In genomic region chrX:102416386-102416785, GRCm38 (mm10) we compare ENCODE assay signal across 18 mouse cellular contexts.
DNase-seq lines count a peak whose midpoint lies in the region; ATAC-seq and TF ChIP-seq lines count a peak whose summit lies in the region.
"Had no signal": no experiment of that assay in that cellular context is flagged by ENCODE, and none has a peak within 500 bp of the region (broad histone marks: within the 10 kb centered on the region; RNA-seq: fewer than 3 reads in every experiment).

No protein-coding gene starts in this region.

- dilution Hi-C loops in CH12.LX (cut with MboI; ENCODE audit: extremely low pct_ligation_motif_present, extremely low pct_unique_long_range_greater_than_20kb, low sequenced_read_pairs), result no loop called here

- no peaks in the 10 kb centered on the region for H3K9me3 ChIP-seq in CH12.LX (replicated peaks; ENCODE audit: low read length)
- no peaks in the 10 kb centered on the region for H3K9me3 ChIP-seq in midbrain, embryonic 10.5 days (replicated peaks)
- H3K9me3 ChIP-seq in hindbrain, embryonic 11.5 days (ENCODE audit: control insufficient read depth, low read length), result no peaks in the 10 kb centered on the region
- no peaks in the 10 kb centered on the region for H3K9me3 ChIP-seq in midbrain, embryonic 13.5 days
- H3K9me3 ChIP-seq: neural tube, embryonic 12.5 days had no signal

- H3K4me2 ChIP-seq in CH12.LX (ENCODE audit: insufficient read depth, low read depth, poor library complexity, severe bottlenecking), result no peak overlapping the region
- no peak overlapping the region for H3K4me2 ChIP-seq in hindbrain, embryonic 11.5 days (replicated peaks; ENCODE audit: low read depth, low read length)
- no peak overlapping the region for H3K4me2 ChIP-seq in midbrain, embryonic 13.5 days (replicated peaks)
- H3K4me2 ChIP-seq: hindbrain, embryonic 14.5 days; lung, embryonic 14.5 days; neural tube, embryonic 12.5 days had no signal

- H3K4me3 ChIP-seq in CH12.LX (replicated peaks in 1 of 3; ENCODE audit: low read depth in 2 of 3, low read length in 2 of 3, poor library complexity in 1 of 3), result no peak overlapping the region
- H3K4me3 ChIP-seq in midbrain, embryonic 10.5 days, result no peak overlapping the region
- H3K4me3 ChIP-seq in hindbrain, embryonic 11.5 days (ENCODE audit: low read depth, low read length), result no peak overlapping the region
- no peak overlapping the region for H3K4me3 ChIP-seq in midbrain, embryonic 13.5 days (replicated peaks)
- H3K4me3 ChIP-seq: neural tube, embryonic 12.5 days had no signal

- peaks cover 0 to 6% of the 10 kb centered on the region in 2 experiments for H3K36me3 ChIP-seq in CH12.LX (replicated peaks in 1 of 2; ENCODE audit: control insufficient read depth in 1 of 2, insufficient read depth in 1 of 2, low read length in 1 of 2)
- H3K36me3 ChIP-seq in midbrain, embryonic 10.5 days, result no peaks in the 10 kb centered on the region
- no peaks in the 10 kb centered on the region for H3K36me3 ChIP-seq in hindbrain, embryonic 11.5 days (ENCODE audit: control insufficient read depth, insufficient read depth, low read length)
- no peaks in the 10 kb centered on the region for H3K36me3 ChIP-seq in midbrain, embryonic 13.5 days
- H3K36me3 ChIP-seq: neural tube, embryonic 12.5 days had no signal

- ATAC-seq in hindbrain, embryonic 11.5 days (ENCODE audit: low FRiP score), result no peak
- no peak for ATAC-seq in midbrain, embryonic 13.5 days
- ATAC-seq: forebrain, embryonic 16.5 days; intestine, embryonic 16.5 days; midbrain, embryonic 16.5 days had no signal

- peak; percentile 5 for DNase-seq in layer of hippocampus, adult 11-12 months (ENCODE audit: low spot score)
- DNase-seq in layer of hippocampus, adult 9-10 months (ENCODE audit: low spot score), result no peak
- DNase-seq in 3T3-L1 (ENCODE audit: low read depth, low spot score) (peak; percentile 62), CH12.LX (ENCODE audit: extremely low read depth) (peak; percentile 4)
- peak; percentile 10 to 17 for DNase-seq in cerebellum, postnatal 36 days
- no peak for DNase-seq in midbrain, embryonic 10.5 days (ENCODE audit: low spot score)
- DNase-seq in hindbrain, embryonic 11.5 days (ENCODE audit: low spot score), result no peak
- DNase-seq: adrenal gland, postnatal 10 days; gastrocnemius, postnatal 25 days; heart, postnatal 10 days; lung, embryonic 14.5 days; thymus, postnatal 4 days had no signal

- TF ChIP-seq RAD21 in CH12.LX (IDR thresholded peaks at IDR 0.05; ENCODE audit: low read depth, low read length), result no peak

- 70% methylated on average over 4 of the region's 4 CpGs for WGBS in midbrain, embryonic 10.5 days
- 60% methylated on average over 4 of the region's 4 CpGs for WGBS in hindbrain, embryonic 11.5 days
- WGBS in midbrain, embryonic 13.5 days, result 65% methylated on average over 4 of the region's 4 CpGs

- H3K27me3 ChIP-seq in CH12.LX (replicated peaks), result no peaks in the 10 kb centered on the region
- peaks cover 96% of the 10 kb centered on the region for H3K27me3 ChIP-seq in midbrain, embryonic 10.5 days (ENCODE audit: low read depth, poor library complexity, severe bottlenecking)
- peaks cover 2% of the 10 kb centered on the region; the same call in 1 of the 2 replicates for H3K27me3 ChIP-seq in hindbrain, embryonic 11.5 days (ENCODE audit: control insufficient read depth, insufficient read depth, low read length)
- peaks cover 31% of the 10 kb centered on the region for H3K27me3 ChIP-seq in midbrain, embryonic 13.5 days
- H3K27me3 ChIP-seq: neural tube, embryonic 12.5 days had no signal

- no peak for TF ChIP-seq POLR2A in CH12.LX (IDR thresholded peaks at IDR 0.05; ENCODE audit: low read depth, low read length)

- H3K9ac ChIP-seq in CH12.LX (ENCODE audit: insufficient read depth, low read depth), result no peak overlapping the region
- no peak overlapping the region for H3K9ac ChIP-seq in hindbrain, embryonic 11.5 days (ENCODE audit: low read depth, low read length)
- no peak overlapping the region for H3K9ac ChIP-seq in midbrain, embryonic 13.5 days (replicated peaks)
- H3K9ac ChIP-seq: hindbrain, embryonic 14.5 days; lung, embryonic 14.5 days; neural tube, embryonic 12.5 days had no signal

- no peak overlapping the region for H3K27ac ChIP-seq in CH12.LX (ENCODE audit: insufficient read depth, low read depth)
- no peak overlapping the region for H3K27ac ChIP-seq in midbrain, embryonic 10.5 days (replicated peaks)
- H3K27ac ChIP-seq in hindbrain, embryonic 11.5 days (ENCODE audit: low read depth, low read length), result no peak overlapping the region
- no peak overlapping the region for H3K27ac ChIP-seq in midbrain, embryonic 13.5 days
- H3K27ac ChIP-seq: hindbrain, embryonic 14.5 days; neural tube, embryonic 12.5 days had no signal

- no peak for TF ChIP-seq CTCF in CH12.LX (conservative IDR thresholded peaks at IDR 0.05 in 1 of 2, IDR thresholded peaks at IDR 0.05 in 1 of 2; ENCODE audit: low read depth in 2 of 2, low read length in 2 of 2)

- no peaks in the 10 kb centered on the region for H3K79me2 ChIP-seq in CH12.LX (replicated peaks; ENCODE audit: control insufficient read depth, extremely low read depth, insufficient read depth, poor library complexity, severe bottlenecking)

- in situ Hi-C loops in CH12.LX (cut with MboI; ENCODE audit: low pct_ligation_motif_present, low pct_unique_long_range_greater_than_20kb, low sequenced_read_pairs), result no loop called here

- peaks cover 0 to 12% of the 10 kb centered on the region in 2 experiments; a peak in 1 of 4 replicates for H3K4me1 ChIP-seq in CH12.LX (ENCODE audit: control insufficient read depth in 1 of 2, insufficient read depth in 2 of 2)
- no peaks in the 10 kb centered on the region for H3K4me1 ChIP-seq in midbrain, embryonic 10.5 days
- H3K4me1 ChIP-seq in hindbrain, embryonic 11.5 days (replicated peaks; ENCODE audit: control insufficient read depth, insufficient read depth, low read length), result no peaks in the 10 kb centered on the region
- no peaks in the 10 kb centered on the region for H3K4me1 ChIP-seq in midbrain, embryonic 13.5 days (replicated peaks)
- H3K4me1 ChIP-seq: neural tube, embryonic 12.5 days had no signal

- no peak for TF ChIP-seq EP300 in CH12.LX (IDR thresholded peaks at IDR 0.05; ENCODE audit: low read length)

TF ChIP-seq in CH12.LX, 34 proteins besides CTCF, POLR2A, EP300 and RAD21:
- TF ChIP-seq GABPA (IDR thresholded peaks at IDR 0.05; ENCODE audit: insufficient replicate concordance, low read depth, low read length) (no peak), USF1 (IDR thresholded peaks at IDR 0.05; ENCODE audit: low read depth, low read length) (no peak), MYC (IDR thresholded peaks at IDR 0.05; ENCODE audit: low read depth, low read length) (no peak), MAFK (IDR thresholded peaks at IDR 0.05; ENCODE audit: insufficient replicate concordance, low read length) (no peak), TBP (conservative IDR thresholded peaks at IDR 0.05; ENCODE audit: low read depth, low read length) (no peak), BHLHE40 (IDR thresholded peaks at IDR 0.05; ENCODE audit: low read depth, low read length) (no peak)

Comparison
In these comparisons a context has a peak if more than half of its experiments do, and no peak if none do; other contexts are left out.
1. DNase-seq: peak in layer of hippocampus, adult 11-12 months (single experiment), 3T3-L1 (single experiment), CH12.LX (single experiment) and cerebellum, postnatal 36 days (2 of 2); none in layer of hippocampus, adult 9-10 months (single experiment), midbrain, embryonic 10.5 days (single experiment) and hindbrain, embryonic 11.5 days (single experiment).